Mouse (Mus musculus): Measurements from ENCODE around the gene Fam222b.
A peak's percentile ranks its signal among the peaks of the same experiment; 100 is the strongest.

Gene Fam222b

GRCm38 (mm10) chr11:78087756-78088281 is 6.6 kb upstream of the Fam222b start:
- DNase-seq (ENCODE audit: low spot score): no peak

- no peak for DNase-seq (ENCODE audit: low spot score)
These were observed 340 bp upstream of the Fam222b start for GRCm38 (mm10) chr11:78094137-78094503.

- no peak for DNase-seq (ENCODE audit: low spot score)
These were observed 670 bp downstream of the Fam222b start for GRCm38 (mm10) chr11:78095144-78095516.

GRCm38 (mm10) chr11:78097077-78097476 is 2.6 kb downstream of the Fam222b start:
- DNase-seq (ENCODE audit: low spot score): no peak

GRCm38 (mm10) chr11:78100746-78101145 is 6.3 kb downstream of the Fam222b start:
- no peak for DNase-seq (ENCODE audit: low spot score)

GRCm38 (mm10) chr11:78102142-78102541 is 7.7 kb downstream of the Fam222b start:
- no peak for DNase-seq (ENCODE audit: low spot score)

GRCm38 (mm10) chr11:78102958-78103747 is 8.7 kb downstream of the Fam222b start:
- peak; percentile 34 for DNase-seq (ENCODE audit: low spot score)

GRCm38 (mm10) chr11:78104501-78104900 is 10.0 kb downstream of the Fam222b start:
- DNase-seq (ENCODE audit: low spot score): no peak

GRCm38 (mm10) chr11:78113616-78114015 is 19.2 kb downstream of the Fam222b start:
- DNase-seq (ENCODE audit: low spot score): no peak

- DNase-seq (ENCODE audit: low spot score): no peak
These were observed 20.4 kb downstream of the Fam222b start for GRCm38 (mm10) chr11:78114676-78115366.

GRCm38 (mm10) chr11:78115367-78116145 is 21.1 kb downstream of the Fam222b start:
- peak; percentile 98 for DNase-seq (ENCODE audit: low spot score)

GRCm38 (mm10) chr11:78116146-78116410 is 21.6 kb downstream of the Fam222b start:
- DNase-seq (ENCODE audit: low spot score): no peak

GRCm38 (mm10) chr11:78118467-78118866 is 24.0 kb downstream of the Fam222b start:
- DNase-seq (ENCODE audit: low spot score): no peak

- no peak for DNase-seq (ENCODE audit: low spot score)
These were observed 25.4 kb downstream of the Fam222b start for GRCm38 (mm10) chr11:78119898-78120297.

GRCm38 (mm10) chr11:78121176-78121575 is 26.7 kb downstream of the Fam222b start:
- no peak for DNase-seq (ENCODE audit: low spot score)

GRCm38 (mm10) chr11:78122815-78123214 is 28.4 kb downstream of the Fam222b start:
- DNase-seq (ENCODE audit: low spot score): no peak

- no peak for DNase-seq (ENCODE audit: low spot score)
These were observed 29.3 kb downstream of the Fam222b start for GRCm38 (mm10) chr11:78123782-78124181.

GRCm38 (mm10) chr11:78125691-78126090 is 31.2 kb downstream of the Fam222b start:
- DNase-seq (ENCODE audit: low spot score): no peak

GRCm38 (mm10) chr11:78126739-78127138 is 32.3 kb downstream of the Fam222b start:
- no peak for DNase-seq (ENCODE audit: low spot score)

- DNase-seq (ENCODE audit: low spot score): no peak
These were observed 35.0 kb downstream of the Fam222b start for GRCm38 (mm10) chr11:78129458-78129857.

GRCm38 (mm10) chr11:78133915-78134314 is 39.5 kb downstream of the Fam222b start:
- no peak for DNase-seq (ENCODE audit: low spot score)

- DNase-seq (ENCODE audit: low spot score): no peak
These were observed 39.9 kb downstream of the Fam222b start for GRCm38 (mm10) chr11:78134344-78134743.

- peak; percentile 80 for DNase-seq (ENCODE audit: low spot score)
These were observed 40.9 kb downstream of the Fam222b start for GRCm38 (mm10) chr11:78135314-78135713.

Data from yolk sac, embryonic 10.5 days (tissue).